Mouse (Mus musculus) limb, embryonic 13.5 days (tissue): ENCODE results near the gene Cmss1. TPM values are rescaled to one million over a fixed set of nuclear protein-coding genes. Genes with fewer than 3 reads are reported as not detected.

ENCODE experiments used
- ATAC-seq: fragments of 200-750 bp; cut with Nextera tagmentation; 2 replicates; pipeline ENCODE4 v1.8.0; 2017; ENCODE audit warnings: low read depth, moderate number of reproducible peaks, moderate TSS enrichment; ENCODE audit not compliant: low FRiP score
- H3K27ac ChIP-seq: fragments of 300-500 bp; sonication (generic); 2 replicates; pipeline ENCODE4 v1.5.1; 2015; ENCODE audit warnings: inconsistent platforms, mild to moderate bottlenecking, moderate library complexity
- H3K27me3 ChIP-seq: fragments of 300-500 bp; sonication (generic); 2 replicates; pipeline ENCODE4 v1.6.1; 2015; ENCODE audit warnings: mild to moderate bottlenecking, inconsistent platforms
- H3K36me3 ChIP-seq: fragments of 300-500 bp; sonication (generic); 2 replicates; pipeline ENCODE4 v1.6.1; 2015; ENCODE audit warnings: inconsistent platforms, mild to moderate bottlenecking, moderate library complexity
- H3K4me1 ChIP-seq: fragments of 300-500 bp; sonication (generic); 2 replicates; pipeline ENCODE4 v1.6.1; 2015; ENCODE audit warnings: inconsistent platforms
- H3K4me2 ChIP-seq: fragments of 300-500 bp; sonication (generic); replicated peaks from 2 replicates; pipeline ENCODE4 v1.6.1; 2015; ENCODE audit warnings: inconsistent platforms, mild to moderate bottlenecking, moderate library complexity
- H3K4me3 ChIP-seq: fragments of 300-500 bp; sonication (generic); 2 replicates; pipeline ENCODE4 v1.5.1; 2015; ENCODE audit warnings: moderate library complexity, mild to moderate bottlenecking, inconsistent platforms
- H3K9ac ChIP-seq: fragments of 300-500 bp; sonication (generic); 2 replicates; pipeline ENCODE4 v1.6.1; 2015; ENCODE audit warnings: mild to moderate bottlenecking, inconsistent platforms
- H3K9me3 ChIP-seq: fragments of 300-500 bp; sonication (generic); 2 replicates; pipeline ENCODE4 v1.6.1; 2016; ENCODE audit warnings: inconsistent platforms
- whole genome bisulfite sequencing: fragments of 180-500 bp; shearing (Covaris S2); methylation state at CpG from one replicate; pipeline ENCODE4 v1.1.7; 2015; 5-methylcytosine and 5-hydroxymethylcytosine counted together
- polyA plus RNA-seq: library from polyadenylated mRNA; unstranded; fragments of >200 nt; fragmentation: Nextera tagmentation; extraction: Ambion mirVana; gene quantifications from 2 replicates; pipeline ENCODE4 v1.2.1, GENCODE M21; 2015

Cmss1 gene
- polyA plus RNA-seq, 1 experiment from 2014 or later, result 50.6 TPM

GRCm38 (mm10) chr16:57340613-57340898 lies 266.1 kb downstream of the Cmss1 start:
- Histone ChIP-seq H3K27ac (peak overlapping the region; percentile 70), H3K36me3 (no peaks in the 10 kb centered on the region), H3K4me2 (0 out of 2 replicates have a peak overlapping the region, but pooled peaks have one; percentile 2), H3K4me1 (peaks cover 50% of the 10 kb centered on the region), H3K4me3 (no peak overlapping the region), H3K9me3 (no peaks in the 10 kb centered on the region), H3K9ac (no peak overlapping the region), H3K27me3 (no peaks in the 10 kb centered on the region)
- 41% methylated on average over 5 of the region's 5 CpGs for WGBS
- ATAC-seq, result no peak

DNA sequence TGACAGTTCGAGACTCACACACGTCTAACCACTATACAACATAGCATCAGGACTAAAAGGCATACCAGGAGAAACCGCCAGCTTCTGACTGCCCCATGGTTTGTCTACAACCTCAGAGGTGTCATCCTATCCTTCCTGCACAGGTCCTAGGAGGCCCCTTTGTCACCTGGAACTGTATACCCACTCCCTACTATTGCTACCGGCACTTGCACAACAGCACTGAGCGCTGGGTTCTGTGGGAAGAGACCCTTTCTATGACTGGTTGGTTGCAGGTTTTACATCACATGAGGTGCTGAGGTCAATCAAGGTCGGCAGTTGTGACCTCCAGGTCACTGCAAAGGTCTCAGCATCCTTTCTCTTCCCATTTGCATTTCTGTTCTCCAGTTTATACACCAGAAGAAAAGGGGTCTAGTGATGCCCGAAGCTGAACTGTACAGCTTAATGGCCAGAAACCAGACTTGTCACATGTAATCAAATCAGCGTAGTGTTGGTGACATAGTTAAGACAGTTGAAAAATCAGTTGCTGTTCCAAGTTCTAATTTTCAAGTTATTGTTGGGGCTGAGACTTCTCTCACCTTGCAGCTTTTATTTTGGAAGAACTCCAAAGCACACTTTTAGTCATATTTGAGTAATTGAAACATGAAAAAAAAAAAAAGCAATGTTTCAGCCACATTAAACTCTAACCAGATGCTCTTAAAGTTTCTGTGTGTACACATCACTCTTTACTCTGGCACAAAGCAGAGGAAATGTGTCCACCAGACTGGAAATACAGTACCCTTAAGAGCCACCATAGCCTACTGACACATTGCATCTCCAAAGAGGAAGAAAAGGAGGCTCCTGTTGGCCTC lies 266.7 kb downstream of the Cmss1 start:
- Histone ChIP-seq H3K4me3 (no peak overlapping the region), H3K27ac (peak overlapping the region; percentile 70), H3K27me3 (no peaks in the 10 kb centered on the region), H3K9ac (no peak overlapping the region), H3K36me3 (no peaks in the 10 kb centered on the region), H3K9me3 (no peaks in the 10 kb centered on the region), H3K4me2 (0 out of 2 replicates have a peak overlapping the region, but pooled peaks have one; percentile 2), H3K4me1 (peaks cover 50% of the 10 kb centered on the region)
- WGBS, result 72% methylated on average over 8 of the region's 8 CpGs
- peak; percentile 62; the same call in 1 of the 2 replicates for ATAC-seq

DNA sequence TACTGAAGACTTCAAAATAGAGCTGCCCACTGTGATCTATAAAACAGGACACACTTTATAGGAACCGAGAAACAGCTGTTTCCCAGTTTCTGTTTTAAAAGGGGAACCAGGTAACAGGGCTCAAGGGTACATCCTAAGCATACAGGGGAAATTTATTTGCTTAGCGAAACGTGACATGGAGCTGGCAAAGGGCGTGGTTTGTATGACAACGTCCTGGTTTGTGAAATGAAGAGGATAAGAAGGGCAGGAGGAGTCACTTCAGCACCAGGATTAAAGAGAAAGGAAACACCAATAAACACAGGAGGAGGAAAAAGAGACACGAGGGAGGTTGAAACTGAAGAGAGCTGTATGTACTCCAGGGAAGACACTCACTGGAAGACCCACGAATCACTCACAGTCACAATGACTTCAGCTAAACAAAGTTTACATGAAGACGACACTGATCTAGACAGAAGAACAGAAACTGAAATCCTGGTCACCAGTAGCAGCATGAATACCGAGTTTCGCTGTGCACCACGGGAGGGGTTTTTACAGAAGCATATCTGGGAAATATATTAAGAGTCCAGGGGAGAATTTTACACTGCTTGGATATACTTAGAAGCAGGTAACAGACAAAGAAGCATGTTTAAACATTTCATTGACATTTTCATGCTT lies 269.8 kb downstream of the Cmss1 start:
- Histone ChIP-seq H3K27ac (peak overlapping the region; percentile 44; the same call in 1 of the 2 replicates), H3K4me2 (peak overlapping the region; percentile 44), H3K27me3 (no peaks in the 10 kb centered on the region), H3K4me3 (no peak overlapping the region), H3K9me3 (no peaks in the 10 kb centered on the region), H3K9ac (no peak overlapping the region), H3K36me3 (no peaks in the 10 kb centered on the region), H3K4me1 (peaks cover 52% of the 10 kb centered on the region)
- no peak for ATAC-seq
- WGBS, result 43% methylated on average over 11 of the region's 11 CpGs

DNA sequence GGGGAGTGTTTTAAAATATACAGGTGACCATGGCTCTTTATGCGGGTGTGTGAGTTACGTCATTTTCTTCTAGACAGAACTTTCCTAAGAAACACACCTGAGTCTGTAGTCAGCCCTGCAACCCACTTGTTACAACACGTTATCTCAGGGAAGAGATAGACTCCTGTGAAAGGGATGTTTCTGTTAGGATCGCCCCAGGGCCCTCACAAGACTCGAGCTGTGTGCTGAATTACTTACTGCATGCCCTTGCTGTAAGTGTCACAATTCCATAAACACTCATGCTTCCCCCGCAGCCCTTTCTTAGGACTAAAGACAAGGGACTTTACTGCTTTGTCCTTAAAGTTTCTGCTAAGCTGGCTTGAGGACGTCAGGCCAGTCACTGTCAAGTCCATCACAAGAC lies 274.4 kb downstream of the Cmss1 start:
- Histone ChIP-seq H3K9ac (no peak overlapping the region), H3K4me2 (0 out of 2 replicates have a peak overlapping the region, but pooled peaks have one; percentile 3), H3K4me1 (peaks cover 36% of the 10 kb centered on the region), H3K9me3 (no peaks in the 10 kb centered on the region), H3K4me3 (no peak overlapping the region), H3K27me3 (no peaks in the 10 kb centered on the region), H3K36me3 (no peaks in the 10 kb centered on the region), H3K27ac (no peak overlapping the region)
- ATAC-seq, result peak; percentile 12; the same call in 1 of the 2 replicates
- WGBS, result 61% methylated on average over 7 of the region's 7 CpGs

- no peaks in the 10 kb centered on the region for H3K27me3 ChIP-seq
- ATAC-seq, result no peak
- H3K9ac ChIP-seq, result no peak overlapping the region
- H3K36me3 ChIP-seq, result no peaks in the 10 kb centered on the region
- no peaks in the 10 kb centered on the region for H3K9me3 ChIP-seq
- H3K27ac ChIP-seq, result no peak overlapping the region
- no peak overlapping the region for H3K4me2 ChIP-seq
- peaks cover 27% of the 10 kb centered on the region for H3K4me1 ChIP-seq
- WGBS, result 92% methylated on average over 2 of the region's 2 CpGs
- H3K4me3 ChIP-seq, result no peak overlapping the region
These were observed 276.6 kb downstream of the Cmss1 start for GRCm38 (mm10) chr16:57330111-57330510.

- Histone ChIP-seq H3K27ac (peak overlapping the region; percentile 59), H3K36me3 (no peaks in the 10 kb centered on the region), H3K27me3 (no peaks in the 10 kb centered on the region), H3K4me2 (no peak overlapping the region), H3K9ac (no peak overlapping the region), H3K4me3 (no peak overlapping the region), H3K9me3 (no peaks in the 10 kb centered on the region), H3K4me1 (peaks cover 27% of the 10 kb centered on the region)
- ATAC-seq, result peak; percentile 62; the same call in 1 of the 2 replicates
- WGBS, result 45% methylated on average over 8 of the region's 8 CpGs
These were observed 277.6 kb downstream of the Cmss1 start for GRCm38 (mm10) chr16:57329028-57329427.

- H3K4me2 ChIP-seq, result no peak overlapping the region
- H3K9ac ChIP-seq, result no peak overlapping the region
- ATAC-seq, result peak; percentile 38
- H3K4me3 ChIP-seq, result no peak overlapping the region
- 41% methylated on average over 7 of the region's 7 CpGs for WGBS
- peaks cover 26% of the 10 kb centered on the region for H3K4me1 ChIP-seq
- peak overlapping the region; percentile 33; the same call in 1 of the 2 replicates for H3K27ac ChIP-seq
- H3K27me3 ChIP-seq, result no peaks in the 10 kb centered on the region
- no peaks in the 10 kb centered on the region for H3K9me3 ChIP-seq
- H3K36me3 ChIP-seq, result no peaks in the 10 kb centered on the region
These were observed 279.7 kb downstream of the Cmss1 start for GRCm38 (mm10) chr16:57326996-57327395.

DNA sequence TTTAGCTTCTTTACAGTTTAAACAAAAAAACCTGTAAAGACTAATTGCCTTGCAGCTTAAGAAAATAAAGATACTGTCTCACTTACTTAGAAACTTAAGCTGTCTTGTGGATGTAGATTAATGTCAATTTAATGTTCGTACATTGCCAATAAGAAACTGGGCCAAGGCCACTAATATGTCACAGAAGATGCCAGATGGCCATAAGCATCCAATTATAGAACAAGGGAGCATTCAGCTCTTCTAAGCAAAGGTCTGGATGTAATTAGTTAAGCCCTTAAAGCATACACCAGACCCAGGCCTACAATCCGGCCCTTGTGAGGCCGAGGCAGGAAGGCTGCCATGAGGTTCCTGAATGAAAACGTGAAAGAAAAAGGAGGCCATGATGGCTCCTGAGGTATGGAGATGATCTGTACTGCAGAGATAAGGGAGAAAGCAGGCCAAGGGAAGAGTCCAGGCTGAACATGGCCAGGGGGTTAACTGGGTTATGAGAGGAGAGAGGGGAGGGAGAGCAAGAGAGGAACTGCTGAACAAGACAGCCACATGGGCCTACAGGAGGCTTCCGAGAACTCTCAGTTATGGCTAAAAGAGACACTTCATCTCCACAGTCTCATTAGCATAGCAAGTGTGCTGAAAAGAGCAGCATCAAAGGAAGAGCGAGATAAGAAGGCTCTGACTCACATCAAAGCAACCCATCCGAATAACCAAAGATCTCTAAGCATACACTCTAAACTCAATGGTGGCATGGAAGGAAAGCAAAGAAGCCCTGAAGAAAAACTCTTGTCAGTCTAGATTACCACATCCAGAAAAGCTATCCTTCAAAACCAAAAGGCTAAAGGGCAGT lies 287.2 kb downstream of the Cmss1 start:
- Histone ChIP-seq H3K36me3 (no peaks in the 10 kb centered on the region), H3K4me3 (no peak overlapping the region), H3K27ac (no peak overlapping the region), H3K27me3 (no peaks in the 10 kb centered on the region), H3K4me2 (no peak overlapping the region), H3K9me3 (peaks cover 9% of the 10 kb centered on the region; the same call in 1 of the 2 replicates), H3K9ac (no peak overlapping the region), H3K4me1 (peaks cover 18% of the 10 kb centered on the region)
- WGBS, result 59% methylated on average over 7 of the region's 7 CpGs
- no peak for ATAC-seq

GRCm38 (mm10) chr16:57318637-57319125 lies 288.0 kb downstream of the Cmss1 start:
- Histone ChIP-seq H3K9ac (no peak overlapping the region), H3K9me3 (peaks cover 9% of the 10 kb centered on the region; the same call in 1 of the 2 replicates), H3K27ac (0 out of 2 replicates have a peak overlapping the region, but pooled peaks have one; percentile 28), H3K4me2 (no peak overlapping the region), H3K36me3 (no peaks in the 10 kb centered on the region), H3K4me1 (peaks cover 18% of the 10 kb centered on the region), H3K27me3 (no peaks in the 10 kb centered on the region), H3K4me3 (no peak overlapping the region)
- ATAC-seq, result no peak
- WGBS, result 77% methylated on average over 8 of the region's 8 CpGs

DNA sequence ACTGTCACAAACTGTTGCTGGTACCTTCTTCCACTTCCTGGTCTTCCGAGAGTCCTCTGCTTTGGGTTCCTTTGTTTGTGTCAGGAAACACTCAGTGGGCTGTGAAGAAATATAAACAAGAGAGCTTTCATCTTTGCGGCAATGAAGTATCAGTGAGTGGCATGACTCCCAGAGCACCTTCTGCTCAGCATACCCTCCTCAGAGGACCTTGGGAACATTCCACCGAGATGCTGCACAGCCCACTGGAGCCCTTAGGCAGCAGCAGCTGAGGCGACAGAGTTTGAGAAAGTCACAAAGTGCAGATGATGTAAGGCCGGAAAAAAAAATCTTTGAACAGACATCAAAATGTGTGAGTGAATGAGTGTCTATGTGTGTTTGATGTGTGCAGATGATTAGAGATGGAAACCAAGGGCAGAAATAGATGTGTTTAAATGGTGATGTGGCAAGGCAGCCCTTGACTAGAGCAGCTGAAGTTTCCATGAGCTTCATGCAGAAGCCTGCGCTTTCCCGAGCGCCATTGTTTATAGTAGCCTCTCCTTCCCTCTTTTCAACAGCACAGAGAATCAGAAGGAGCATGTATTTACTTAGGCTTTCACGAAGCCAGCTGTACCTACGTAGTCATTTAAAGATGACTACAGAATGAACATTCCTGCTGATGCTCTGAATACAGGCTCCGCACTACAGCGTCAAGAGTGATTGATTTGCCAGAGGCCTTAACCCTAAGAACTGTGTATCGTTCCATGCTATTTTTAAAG lies 288.6 kb downstream of the Cmss1 start:
- H3K9me3 ChIP-seq, result peaks cover 9% of the 10 kb centered on the region; the same call in 1 of the 2 replicates
- no peak for ATAC-seq
- WGBS, result 50% methylated on average over 13 of the region's 13 CpGs
- H3K4me3 ChIP-seq, result no peak overlapping the region
- H3K27me3 ChIP-seq, result no peaks in the 10 kb centered on the region
- no peaks in the 10 kb centered on the region for H3K36me3 ChIP-seq
- peaks cover 18% of the 10 kb centered on the region for H3K4me1 ChIP-seq
- no peak overlapping the region for H3K9ac ChIP-seq
- no peak overlapping the region for H3K4me2 ChIP-seq
- no peak overlapping the region for H3K27ac ChIP-seq

DNA sequence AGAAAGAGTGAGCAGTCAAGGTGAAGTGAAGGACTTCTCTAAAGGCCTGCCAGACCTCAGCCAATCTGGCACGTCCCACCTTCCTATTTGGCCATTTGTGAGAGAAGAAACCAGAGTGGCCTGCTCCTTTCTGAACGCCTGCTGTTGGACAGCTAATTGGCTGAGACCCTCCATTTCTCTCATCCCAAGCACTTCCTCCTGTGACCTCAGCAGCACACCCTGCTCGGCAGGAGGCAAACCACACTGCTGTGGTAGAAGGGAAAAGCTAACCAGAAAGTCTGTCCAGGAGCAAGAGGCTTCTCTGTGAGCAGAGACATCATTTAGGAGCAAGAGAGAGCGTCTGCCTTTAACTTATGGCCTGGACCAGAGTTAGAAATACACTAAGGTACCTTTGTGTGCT lies 289.5 kb downstream of the Cmss1 start:
- H3K4me1 ChIP-seq, result peaks cover 18% of the 10 kb centered on the region
- H3K36me3 ChIP-seq, result no peaks in the 10 kb centered on the region
- H3K4me2 ChIP-seq, result no peak overlapping the region
- H3K27me3 ChIP-seq, result no peaks in the 10 kb centered on the region
- 69% methylated on average over 4 of the region's 4 CpGs for WGBS
- no peak overlapping the region for H3K9ac ChIP-seq
- H3K4me3 ChIP-seq, result no peak overlapping the region
- H3K27ac ChIP-seq, result no peak overlapping the region
- no peak for ATAC-seq
- H3K9me3 ChIP-seq, result peaks cover 9% of the 10 kb centered on the region; the same call in 1 of the 2 replicates
